Mouse (Mus musculus) midbrain, embryonic 10.5 days (tissue): ENCODE results near the gene Gm14444. TPM values are rescaled to one million over a fixed set of nuclear protein-coding genes. Genes with fewer than 3 reads are reported as not detected.
"Not testable (repeated sequence)": the region's sequence is repeated elsewhere in the genome, so short reads cannot be mapped to it uniquely, and the experiment has no call there.

Source experiments
- DNase-seq: peaks from one replicate; pipeline ENCODE4 v3.0.0-alpha.2; 2017; ENCODE audit warnings: low spot score
- H3K27ac ChIP-seq: fragments of 300-500 bp; sonication (generic); replicated peaks from 2 replicates; pipeline ENCODE4 v1.5.1; 2016; ENCODE audit warnings: mild to moderate bottlenecking
- H3K27me3 ChIP-seq: fragments of 300-500 bp; sonication (generic); 2 replicates; pipeline ENCODE4 v1.6.1; 2016; ENCODE audit warnings: low read depth, mild to moderate bottlenecking; ENCODE audit not compliant: poor library complexity, severe bottlenecking
- H3K36me3 ChIP-seq: fragments of 300-500 bp; sonication (generic); 2 replicates; pipeline ENCODE4 v1.6.1; 2016; ENCODE audit warnings: mild to moderate bottlenecking, moderate library complexity
- H3K4me1 ChIP-seq: fragments of 300-500 bp; sonication (generic); 2 replicates; pipeline ENCODE4 v1.6.1; 2016
- H3K4me3 ChIP-seq: fragments of 300-500 bp; sonication (generic); 2 replicates; pipeline ENCODE4 v1.5.1; 2016; ENCODE audit warnings: mild to moderate bottlenecking, moderate library complexity
- H3K9me3 ChIP-seq: fragments of 300-500 bp; sonication (generic); replicated peaks from 2 replicates; pipeline ENCODE4 v1.6.1; 2016; ENCODE audit warnings: mild to moderate bottlenecking
- WGBS: fragments of 180-500 bp; shearing (Covaris S2); methylation state at CpG from one replicate; pipeline ENCODE4 v1.1.7; 2016; 5-methylcytosine and 5-hydroxymethylcytosine counted together
- polyA plus RNA-seq: library from polyadenylated mRNA; unstranded; fragments of >200 nt; fragmentation: Nextera tagmentation; extraction: Ambion mirVana; gene quantifications from 2 replicates; pipeline ENCODE4 v1.2.1, GENCODE M21; 2016

Gene Gm14444
- not detected in 2 replicates for polyA plus RNA-seq

GRCm38 (mm10) chr2:175010022-175010421, at the start of gene Gm14444:
TSS of gene Gm14444 (plus strand) at chr2:175010241.
- H3K27ac ChIP-seq, H3K9me3 ChIP-seq, H3K4me3 ChIP-seq, H3K4me1 ChIP-seq, H3K36me3 ChIP-seq, DNase-seq, H3K27me3 ChIP-seq: not testable (repeated sequence)
- 82% methylated on average over 1 of the region's 1 CpGs for WGBS

GRCm38 (mm10) chr2:174965466-174965865, 44.6 kb upstream of the Gm14444 start:
- WGBS: 80% methylated on average over 3 of the region's 3 CpGs
- not testable (repeated sequence) for H3K27me3 ChIP-seq, H3K27ac ChIP-seq, H3K4me1 ChIP-seq, DNase-seq, H3K36me3 ChIP-seq, H3K4me3 ChIP-seq, H3K9me3 ChIP-seq

DNA sequence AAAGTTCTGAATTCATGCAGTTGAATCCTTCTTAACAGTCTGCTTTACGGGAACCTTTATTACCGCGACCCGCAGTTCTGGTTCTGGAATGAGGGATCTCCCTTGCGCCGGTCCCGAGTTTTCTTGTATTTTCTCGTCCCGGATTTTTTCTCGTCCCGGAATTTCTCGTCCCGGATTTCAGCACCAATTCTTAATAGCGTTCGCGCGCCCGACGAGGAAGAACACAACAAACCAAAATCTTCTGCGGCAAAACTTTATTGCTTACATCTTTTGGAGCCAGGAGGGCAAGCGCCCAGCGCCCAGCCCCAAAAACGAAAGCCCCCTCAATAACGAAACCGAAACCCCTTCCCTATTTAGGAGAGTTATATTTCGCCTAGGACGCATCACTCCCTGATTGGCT, 34.2 kb downstream of the Gm14444 start:
- H3K36me3 ChIP-seq, DNase-seq, H3K27me3 ChIP-seq, H3K4me3 ChIP-seq, H3K4me1 ChIP-seq, H3K27ac ChIP-seq, H3K9me3 ChIP-seq: not testable (repeated sequence)
- WGBS: 95% methylated on average over 27 of the region's 27 CpGs

- H3K36me3 ChIP-seq, H3K4me1 ChIP-seq, H3K4me3 ChIP-seq, DNase-seq, H3K27ac ChIP-seq, H3K9me3 ChIP-seq, H3K27me3 ChIP-seq: not testable (repeated sequence)
- WGBS: 75% methylated on average over 1 of the region's 1 CpGs
These were observed 57.7 kb downstream of the Gm14444 start, which contains the start of gene Gm14393 for GRCm38 (mm10) chr2:175067681-175068261. TSS of gene Gm14393 (minus strand) at chr2:175067781.

Other genes starting within 250 kb of the Gm14444 start
- gene Edn3, start 249.6 kb upstream of the Gm14444 start, polyA plus RNA-seq: 8.4 and 9.6 TPM in 2 replicates
- 0.70 and 0.80 TPM in 2 replicates for gene Gm14393, start 57.5 kb downstream of the Gm14444 start, polyA plus RNA-seq
- gene Gm14399, start 131.8 kb downstream of the Gm14444 start, polyA plus RNA-seq: 8.2 TPM in 2 replicates
- gene Gm14443, start 165.6 kb downstream of the Gm14444 start, polyA plus RNA-seq: 0.74 and 0.76 TPM in 2 replicates
- gene Gm14391, start 196.7 kb downstream of the Gm14444 start, polyA plus RNA-seq: 6.8 and 8.1 TPM in 2 replicates